Mouse (Mus musculus) cerebellum, postnatal 25 days (tissue): ENCODE data around the gene Peli2.
"Not testable (repeated sequence)": the region's sequence is repeated elsewhere in the genome, so short reads cannot be mapped to it uniquely, and the experiment has no call there.

Experiments used
- DNase-seq, 2 experiments: peaks; one replicate each; pipeline ENCODE4 v3.0.0; 2021; ENCODE audit warnings: mixed read lengths in 2 of 2

The Peli2 gene

GRCm38 (mm10) chr14:48120752-48121528 lies at the start of gene Peli2:
Peli2 (plus strand) TSS chr14:48120823.
- DNase-seq, result peak; percentile 86 to 88

- DNase-seq, result no peak
Measured at GRCm38 (mm10) chr14:48072104-48072503, 48.5 kb upstream of the Peli2 start.

- peak; percentile 25 to 31 for DNase-seq
Measured at GRCm38 (mm10) chr14:48073247-48074161, 47.1 kb upstream of the Peli2 start.

- not testable (repeated sequence) for DNase-seq
Measured at GRCm38 (mm10) chr14:48079574-48079973, 41.0 kb upstream of the Peli2 start.

- DNase-seq, result peak; percentile 47 to 53
Measured at GRCm38 (mm10) chr14:48083836-48084812, 36.5 kb upstream of the Peli2 start.

- DNase-seq, result no peak
Measured at GRCm38 (mm10) chr14:48086682-48087297, 33.8 kb upstream of the Peli2 start.

GRCm38 (mm10) chr14:48087298-48087830 lies 33.3 kb upstream of the Peli2 start:
- no peak for DNase-seq

GRCm38 (mm10) chr14:48090465-48090864 lies 30.2 kb upstream of the Peli2 start:
- no peak for DNase-seq

GRCm38 (mm10) chr14:48091160-48091559 lies 29.5 kb upstream of the Peli2 start:
- DNase-seq, result no peak

GRCm38 (mm10) chr14:48098253-48098652 lies 22.4 kb upstream of the Peli2 start:
- DNase-seq, result no peak

GRCm38 (mm10) chr14:48099354-48099753 lies 21.3 kb upstream of the Peli2 start:
- DNase-seq, result no peak

- DNase-seq, result no peak
Measured at GRCm38 (mm10) chr14:48106453-48106852, 14.2 kb upstream of the Peli2 start.

- peak in 1 of 2 experiments; percentile 13 for DNase-seq
Measured at GRCm38 (mm10) chr14:48117986-48118385, 2.6 kb upstream of the Peli2 start.

- DNase-seq, result peak; percentile 39 to 62
Measured at GRCm38 (mm10) chr14:48119012-48119647, 1.5 kb upstream of the Peli2 start.

GRCm38 (mm10) chr14:48119648-48120270 lies 864 bp upstream of the Peli2 start:
- DNase-seq, result peak; percentile 32 to 40

GRCm38 (mm10) chr14:48120443-48120751 lies 226 bp upstream of the Peli2 start:
- no peak for DNase-seq

GRCm38 (mm10) chr14:48121529-48122517 lies 1.2 kb downstream of the Peli2 start:
- DNase-seq, result peak; percentile 33 to 47

- peak in 1 of 2 experiments; percentile 19 for DNase-seq
Measured at GRCm38 (mm10) chr14:48124011-48124410, 3.4 kb downstream of the Peli2 start.

GRCm38 (mm10) chr14:48124816-48125215 lies 4.2 kb downstream of the Peli2 start:
- no peak for DNase-seq
